Mouse (Mus musculus) forebrain, embryonic 16.5 days (tissue): Measurements from ENCODE around the gene Pth2. TPM values are rescaled to one million over a fixed set of nuclear protein-coding genes. Genes with fewer than 3 reads are reported as not detected.

ENCODE experiments used
- ATAC-seq: fragments of 200-750 bp; cut with Nextera tagmentation; 2 replicates; pipeline ENCODE4 v1.8.0; 2017; ENCODE audit warnings: mild to moderate bottlenecking, moderate library complexity
- H3K27ac ChIP-seq: fragments of 300-500 bp; sonication (generic); 2 replicates; pipeline ENCODE4 v1.5.1; 2014; ENCODE audit warnings: low read length, control low read depth
- H3K27me3 ChIP-seq: fragments of 300-500 bp; sonication (generic); replicated peaks from 2 replicates; pipeline ENCODE4 v1.6.1; 2014; ENCODE audit warnings: low read length; ENCODE audit not compliant: control insufficient read depth, insufficient read depth
- H3K36me3 ChIP-seq: fragments of 300-500 bp; sonication (generic); 2 replicates; pipeline ENCODE4 v1.6.1; 2014; ENCODE audit not compliant: control insufficient read depth, insufficient read depth
- H3K4me1 ChIP-seq: fragments of 300-500 bp; sonication (generic); replicated peaks from 2 replicates; pipeline ENCODE4 v1.6.1; 2014; ENCODE audit warnings: low read length; ENCODE audit not compliant: control insufficient read depth, insufficient read depth
- H3K4me2 ChIP-seq: fragments of 300-500 bp; sonication (generic); 2 replicates; pipeline ENCODE4 v1.6.1; 2014; ENCODE audit warnings: mild to moderate bottlenecking, low read length, control low read depth
- H3K4me3 ChIP-seq: fragments of 300-500 bp; sonication (generic); replicated peaks from 2 replicates; pipeline ENCODE4 v1.5.1; 2014; ENCODE audit warnings: mild to moderate bottlenecking, low read length, control low read depth
- H3K9ac ChIP-seq: fragments of 300-500 bp; sonication (generic); replicated peaks from 2 replicates; pipeline ENCODE4 v1.6.1; 2014; ENCODE audit warnings: low read depth, low read length, control low read depth
- H3K9me3 ChIP-seq: fragments of 300-500 bp; sonication (generic); 2 replicates; pipeline ENCODE4 v1.6.1; 2016; ENCODE audit warnings: low read length; ENCODE audit not compliant: control insufficient read depth
- WGBS: fragments of 180-500 bp; shearing (Covaris S2); extraction: QIAGEN DNeasy Blood & Tissue Kit; methylation state at CpG from one replicate; pipeline ENCODE4 v1.1.7; 2014; 5-methylcytosine and 5-hydroxymethylcytosine counted together
- polyA plus RNA-seq: library from polyadenylated mRNA; unstranded; fragments of >200 nt; fragmentation: Nextera tagmentation; extraction: Ambion mirVana; gene quantifications from 2 replicates; pipeline ENCODE4 v1.2.1, GENCODE M21; 2015

The Pth2 gene
- polyA plus RNA-seq, 1 experiment from 2014 or later = 0.63 TPM

DNA sequence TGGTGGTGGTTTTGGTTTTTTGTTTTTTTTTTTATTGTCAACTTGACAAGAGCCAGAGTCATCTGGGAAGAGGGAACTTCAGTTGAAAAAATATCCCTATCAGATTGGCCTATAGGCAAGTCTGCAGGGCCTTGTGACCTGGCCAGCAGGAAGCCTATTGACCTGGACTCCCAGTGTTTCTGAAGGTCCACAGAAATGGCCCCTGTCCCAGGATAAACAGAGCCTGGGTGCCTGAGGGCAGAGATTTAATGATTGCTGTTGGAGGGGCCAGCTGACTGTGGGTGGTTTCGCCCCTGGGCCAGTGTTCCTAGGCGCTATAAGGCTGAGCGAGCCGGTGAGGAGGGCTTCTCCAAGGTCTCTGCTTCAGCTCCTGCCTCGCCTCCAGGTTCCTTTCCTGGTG lies 32.9 kb downstream of the Pth2 start:
- Histone ChIP-seq H3K36me3 (no peaks in the 10 kb centered on the region), H3K27ac (no peak overlapping the region), H3K27me3 (peaks cover 15% of the 10 kb centered on the region), H3K4me2 (no peak overlapping the region), H3K4me1 (peaks cover 32% of the 10 kb centered on the region), H3K4me3 (no peak overlapping the region), H3K9ac (no peak overlapping the region), H3K9me3 (no peaks in the 10 kb centered on the region; the same call in 1 of the 2 replicates)
- no peak for ATAC-seq
- 61% methylated on average over 5 of the region's 5 CpGs for WGBS

DNA sequence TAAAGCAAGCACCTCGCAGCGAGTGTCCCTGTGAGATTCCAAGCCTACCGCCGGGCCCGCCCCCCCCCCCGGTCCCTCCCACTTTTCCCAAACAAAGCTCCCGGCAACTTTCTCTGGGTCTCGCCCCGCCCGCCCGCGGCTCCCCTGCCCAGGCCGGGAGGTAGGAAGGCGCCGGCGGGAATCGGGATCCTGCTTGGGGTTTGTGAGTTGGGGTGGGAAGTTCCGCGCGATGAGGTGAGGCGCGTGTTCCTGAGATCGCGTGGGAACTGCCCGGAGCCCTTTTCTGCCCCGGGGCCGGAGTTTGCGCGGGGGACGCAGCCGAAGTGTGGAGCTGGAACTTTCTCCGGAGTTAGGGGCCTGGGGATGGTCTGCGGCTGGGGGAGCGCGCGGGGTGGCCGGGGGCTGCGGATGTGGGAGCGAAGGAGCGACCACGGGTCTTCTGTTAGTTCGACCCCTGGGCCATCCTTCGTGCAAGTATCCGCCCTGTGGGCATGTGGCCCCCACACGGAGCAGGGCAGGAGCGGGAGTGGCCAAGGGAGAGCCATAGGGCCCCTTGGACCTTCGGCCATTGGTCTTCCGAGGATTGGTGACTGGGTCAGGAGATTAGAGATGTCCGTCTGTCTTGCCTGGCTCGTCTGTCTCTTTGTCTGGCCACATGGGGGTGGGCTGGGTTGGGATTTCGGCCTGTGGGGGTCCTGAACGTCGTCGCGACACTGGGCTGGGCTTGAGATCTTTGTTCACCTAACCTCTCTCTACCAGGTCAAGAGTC lies 35.1 kb downstream of the Pth2 start, which contains the start of gene Tead2:
Tead2 (plus strand) TSS at position 81 of the 769 bp plus-strand sequence.
- WGBS = under 1% methylated on average over 54 of the region's 55 CpGs

DNA sequence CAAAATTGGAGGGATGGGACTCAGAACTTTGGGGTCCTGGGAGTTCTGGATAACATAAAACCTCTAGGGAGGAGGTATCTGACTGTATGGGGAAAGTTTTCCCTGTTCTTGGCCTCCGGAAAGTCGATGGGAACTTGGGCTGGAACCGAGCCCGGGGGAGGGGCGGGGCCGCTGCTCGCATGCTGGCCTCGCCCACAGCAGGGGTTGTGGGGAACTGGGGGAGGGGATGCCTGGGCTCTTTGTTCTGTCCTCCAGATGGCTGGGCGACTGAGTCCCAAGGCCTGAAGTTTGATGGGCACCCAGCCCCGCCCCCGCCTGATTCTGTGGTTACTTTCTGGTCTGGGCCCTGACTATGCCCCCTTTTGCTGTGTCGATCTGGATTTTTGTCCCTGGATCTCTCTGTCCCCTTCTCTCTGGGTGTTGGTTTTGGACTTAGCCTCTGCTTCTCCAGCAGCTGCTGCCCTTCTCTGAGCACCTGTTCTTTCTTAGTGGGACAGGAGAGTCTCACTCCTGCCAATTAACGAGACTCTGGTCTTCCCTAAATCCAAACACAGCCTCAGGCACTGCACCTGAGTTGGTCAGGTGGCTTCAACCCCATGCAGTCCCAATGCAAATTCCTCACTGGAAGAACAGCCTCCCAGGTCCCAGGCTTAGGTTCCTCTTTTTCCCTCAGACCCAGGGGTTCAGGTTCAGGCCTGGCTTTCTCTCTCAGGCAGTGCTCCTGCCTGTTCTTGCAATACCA lies 35.8 kb downstream of the Pth2 start:
- Histone ChIP-seq H3K4me3 (peak overlapping the region; percentile 56), H3K9ac (peak overlapping the region; percentile 81), H3K4me1 (peaks cover 32% of the 10 kb centered on the region), H3K36me3 (peaks cover 2% of the 10 kb centered on the region; the same call in 1 of the 2 replicates), H3K9me3 (no peaks in the 10 kb centered on the region; the same call in 1 of the 2 replicates), H3K27ac (peak overlapping the region; percentile 60), H3K4me2 (peak overlapping the region; percentile 85), H3K27me3 (peaks cover 5% of the 10 kb centered on the region)
- 0% methylated on average over 13 of the region's 13 CpGs for WGBS
- peak; percentile 82 for ATAC-seq

More for the DNA sequence above, 35.1 kb downstream of the Pth2 start, which contains the start of gene Tead2:
- Histone ChIP-seq H3K27me3 (peaks cover 13% of the 10 kb centered on the region), H3K36me3 (peaks cover 2% of the 10 kb centered on the region; the same call in 1 of the 2 replicates), H3K9ac (peak within 1 kb of the TSS; percentile 81), H3K4me1 (peaks cover 32% of the 10 kb centered on the region), H3K4me2 (peak within 1 kb of the TSS; percentile 85), H3K4me3 (peak within 1 kb of the TSS; percentile 56), H3K27ac (peak within 1 kb of the TSS; percentile 60), H3K9me3 (no peaks in the 10 kb centered on the region; the same call in 1 of the 2 replicates)
- ATAC-seq = peak; percentile 57

DNA sequence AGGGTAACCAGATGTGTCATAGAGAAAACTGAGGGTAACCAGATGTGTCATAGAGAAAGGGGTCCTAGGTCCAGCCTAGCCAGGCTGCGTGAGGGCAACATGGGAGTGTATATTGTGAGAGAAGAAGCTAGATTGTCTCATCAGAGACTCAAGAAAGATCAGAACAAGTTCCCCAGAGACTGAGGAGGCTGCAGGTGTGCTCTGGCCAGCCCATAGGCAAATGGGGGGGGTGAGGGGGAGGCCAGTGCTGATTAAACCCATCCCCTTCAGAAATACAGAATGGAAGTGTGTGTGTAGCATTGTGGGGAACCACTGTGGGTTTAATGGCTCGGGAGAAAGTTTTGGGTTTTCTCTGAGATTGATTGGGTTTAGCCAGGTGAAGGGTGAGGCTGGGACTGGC lies 40.9 kb downstream of the Pth2 start:
- H3K9ac ChIP-seq = no peak overlapping the region
- H3K4me2 ChIP-seq = no peak overlapping the region
- peaks cover 12% of the 10 kb centered on the region for H3K4me1 ChIP-seq
- H3K27ac ChIP-seq = no peak overlapping the region
- H3K36me3 ChIP-seq = peaks cover 2% of the 10 kb centered on the region; the same call in 1 of the 2 replicates
- no peak for ATAC-seq
- H3K4me3 ChIP-seq = no peak overlapping the region
- 87% methylated on average over 2 of the region's 2 CpGs for WGBS
- no peaks in the 10 kb centered on the region for H3K27me3 ChIP-seq
- no peaks in the 10 kb centered on the region for H3K9me3 ChIP-seq

DNA sequence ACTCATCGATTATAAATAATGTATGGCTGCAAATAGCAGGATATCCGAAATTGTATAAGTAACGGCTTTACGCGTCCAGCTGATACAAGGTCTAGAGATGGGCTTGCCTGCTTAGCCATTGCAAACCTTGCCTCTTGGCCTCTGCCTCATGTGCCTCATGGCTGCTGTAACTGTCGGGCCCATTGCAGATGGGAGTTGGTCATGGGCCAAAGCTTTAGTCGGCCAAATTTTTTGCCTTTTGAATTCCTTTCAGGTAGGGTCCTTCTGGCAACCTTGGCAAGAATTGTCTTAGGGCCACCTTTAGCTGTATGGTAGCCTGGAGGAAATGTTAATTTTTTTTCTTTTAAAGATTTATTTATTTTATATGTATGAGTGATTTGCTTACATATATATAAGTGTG lies 44.0 kb downstream of the Pth2 start:
- Histone ChIP-seq H3K27me3 (no peaks in the 10 kb centered on the region), H3K9ac (no peak overlapping the region), H3K36me3 (peaks cover 2% of the 10 kb centered on the region; the same call in 1 of the 2 replicates), H3K4me1 (no peaks in the 10 kb centered on the region), H3K27ac (no peak overlapping the region), H3K4me2 (no peak overlapping the region), H3K4me3 (no peak overlapping the region), H3K9me3 (no peaks in the 10 kb centered on the region)
- no peak for ATAC-seq
- WGBS = 85% methylated on average over 7 of the region's 7 CpGs

DNA sequence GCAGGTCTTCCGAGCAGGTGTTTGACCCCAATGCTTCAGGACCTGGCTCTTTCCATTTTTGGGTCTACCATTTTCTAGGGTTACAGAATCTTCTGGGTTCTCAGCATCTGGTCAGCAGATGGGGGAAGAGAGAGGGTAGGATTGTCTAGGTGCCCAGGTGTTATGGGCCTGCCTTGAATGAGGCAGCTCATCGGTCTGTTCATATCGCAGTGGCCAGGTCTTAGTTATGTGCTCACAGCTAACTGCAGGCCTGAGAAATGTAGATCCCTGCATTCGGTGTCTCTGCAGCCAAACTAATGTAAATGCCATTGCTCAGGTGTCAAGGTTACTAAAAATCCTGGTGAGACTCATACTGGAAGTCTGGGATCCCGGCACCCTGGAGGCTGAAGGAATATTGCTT lies 45.6 kb downstream of the Pth2 start:
- no peaks in the 10 kb centered on the region for H3K27me3 ChIP-seq
- H3K4me3 ChIP-seq = no peak overlapping the region
- no peak overlapping the region for H3K4me2 ChIP-seq
- H3K4me1 ChIP-seq = no peaks in the 10 kb centered on the region
- no peaks in the 10 kb centered on the region for H3K36me3 ChIP-seq
- H3K9me3 ChIP-seq = no peaks in the 10 kb centered on the region
- no peak for ATAC-seq
- 96% methylated on average over 5 of the region's 5 CpGs for WGBS
- no peak overlapping the region for H3K9ac ChIP-seq
- no peak overlapping the region for H3K27ac ChIP-seq

DNA sequence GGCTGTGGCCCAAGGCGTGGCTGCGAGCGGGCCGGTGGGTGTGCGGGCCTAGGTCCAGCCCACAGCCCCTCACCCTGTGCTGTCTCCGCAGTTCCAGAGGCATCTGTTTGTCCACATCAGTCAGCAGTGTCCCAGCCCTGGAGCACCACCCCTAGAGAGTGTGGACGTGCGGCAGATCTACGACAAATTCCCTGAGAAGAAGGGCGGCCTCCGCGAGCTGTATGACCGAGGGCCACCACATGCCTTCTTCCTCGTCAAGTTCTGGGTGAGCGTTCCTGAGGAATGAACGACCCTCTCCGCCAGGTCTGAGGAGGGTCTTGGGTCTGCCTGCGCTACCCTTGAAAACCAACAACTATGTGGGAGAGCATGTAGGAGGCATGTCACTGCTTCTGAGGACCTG lies 47.8 kb downstream of the Pth2 start:
- Histone ChIP-seq H3K36me3 (no peaks in the 10 kb centered on the region), H3K27me3 (no peaks in the 10 kb centered on the region), H3K4me2 (no peak overlapping the region), H3K4me3 (no peak overlapping the region), H3K27ac (no peak overlapping the region), H3K4me1 (peaks cover 6% of the 10 kb centered on the region), H3K9ac (no peak overlapping the region), H3K9me3 (no peaks in the 10 kb centered on the region)
- 96% methylated on average over 18 of the region's 18 CpGs for WGBS
- ATAC-seq = no peak

DNA sequence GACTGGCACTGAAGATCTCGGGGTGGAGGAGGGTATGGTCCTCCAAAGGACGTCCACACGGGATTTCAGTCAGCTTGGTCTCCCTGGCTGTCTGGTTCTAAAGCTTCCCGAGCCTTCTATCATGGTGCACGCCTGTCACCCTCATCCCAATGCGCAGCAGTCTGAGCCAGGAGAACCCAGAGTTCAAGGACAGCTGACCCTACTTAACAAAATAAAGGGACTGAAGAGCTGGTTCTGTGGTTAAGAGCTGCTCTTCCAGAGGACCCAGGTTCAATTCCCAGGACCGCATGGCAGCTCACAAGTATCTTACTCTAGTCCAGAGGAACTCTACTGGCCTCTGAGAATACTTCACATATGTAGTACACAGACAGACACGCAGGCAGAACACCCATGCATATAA lies 48.3 kb downstream of the Pth2 start:
- H3K4me1 ChIP-seq = peaks cover 11% of the 10 kb centered on the region
- H3K4me2 ChIP-seq = no peak overlapping the region
- H3K27me3 ChIP-seq = no peaks in the 10 kb centered on the region
- H3K36me3 ChIP-seq = no peaks in the 10 kb centered on the region
- no peaks in the 10 kb centered on the region for H3K9me3 ChIP-seq
- no peak overlapping the region for H3K9ac ChIP-seq
- ATAC-seq = no peak
- H3K27ac ChIP-seq = no peak overlapping the region
- H3K4me3 ChIP-seq = no peak overlapping the region
- 94% methylated on average over 8 of the region's 8 CpGs for WGBS

DNA sequence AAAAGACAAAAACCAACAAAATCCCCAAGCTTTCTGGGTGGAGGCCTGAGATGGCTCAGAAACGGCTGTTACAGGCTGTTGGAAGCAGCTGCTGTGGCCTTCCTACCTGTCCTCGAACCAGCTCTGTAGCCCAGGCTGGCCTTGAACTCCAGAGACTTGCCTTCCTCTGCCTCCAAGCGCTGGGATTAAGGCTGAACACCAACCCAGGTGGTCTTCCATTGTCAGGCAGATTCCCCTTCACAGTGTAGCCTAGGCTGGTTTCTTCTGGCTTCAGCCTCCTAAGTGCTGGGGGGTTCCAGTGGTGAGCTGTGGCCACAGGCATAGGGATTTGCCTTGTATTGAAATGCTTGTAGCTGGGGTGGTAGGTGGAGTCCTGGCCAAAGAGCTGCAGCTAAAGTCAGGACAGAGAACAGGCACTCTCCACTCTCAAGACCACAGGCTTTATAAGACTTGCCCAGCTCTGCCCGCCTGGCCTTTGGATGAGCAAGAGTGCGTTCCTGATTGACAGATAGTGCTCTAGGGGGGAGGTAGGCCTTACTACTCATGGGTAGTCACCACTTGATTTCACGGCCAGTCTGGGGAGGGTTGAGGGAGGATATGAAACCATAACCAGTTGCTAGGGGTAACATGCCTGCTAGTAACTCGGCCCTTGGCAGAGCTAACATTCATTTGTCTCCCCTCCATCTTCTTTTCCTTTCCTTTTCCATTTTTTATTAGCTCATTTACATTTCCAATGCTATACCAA lies 48.8 kb downstream of the Pth2 start:
- no peaks in the 10 kb centered on the region for H3K36me3 ChIP-seq
- no peaks in the 10 kb centered on the region for H3K27me3 ChIP-seq
- WGBS = 86% methylated on average over 7 of the region's 7 CpGs
- ATAC-seq = no peak
- H3K4me2 ChIP-seq = no peak overlapping the region
- H3K27ac ChIP-seq = no peak overlapping the region
- H3K4me3 ChIP-seq = no peak overlapping the region
- peaks cover 17% of the 10 kb centered on the region for H3K4me1 ChIP-seq
- H3K9me3 ChIP-seq = no peaks in the 10 kb centered on the region
- H3K9ac ChIP-seq = no peak overlapping the region
